Mouse (Mus musculus) C2C12 (cell line): ENCODE results near the gene Dok5. TPM values are rescaled to one million over a fixed set of nuclear protein-coding genes. Genes with fewer than 3 reads are reported as not detected.

ENCODE experiments used
- H3K27me3 ChIP-seq: one replicate; pipeline ENCODE4 v1.6.1; 2011; ENCODE audit not compliant: control insufficient read depth, insufficient read depth, insufficient read length
- H3K36me3 ChIP-seq: one replicate; pipeline ENCODE4 v1.6.1; 2011; ENCODE audit not compliant: control insufficient read depth, insufficient read depth
- H3K4me3 ChIP-seq: one replicate; pipeline ENCODE4 v1.5.1; 2011; ENCODE audit warnings: mild to moderate bottlenecking, control low read depth; ENCODE audit not compliant: poor library complexity, insufficient read depth, severe bottlenecking
- H3K79me2 ChIP-seq: one replicate; pipeline ENCODE4 v1.6.1; 2011; ENCODE audit not compliant: control insufficient read depth, insufficient read depth
- H3K79me3 ChIP-seq: one replicate; pipeline ENCODE4 v1.6.1; 2011; ENCODE audit warnings: low read depth, control low read depth
- H3ac ChIP-seq: one replicate; pipeline ENCODE3; 2011; ENCODE audit warnings: low read depth; ENCODE audit not compliant: control insufficient read depth, insufficient read length
- CEBPB ChIP-seq: IDR thresholded peaks from one replicate; pipeline ENCODE4 v1.6.1; 2011; ENCODE audit warnings: low read depth, mild to moderate bottlenecking, control low read depth, moderate library complexity
- CTCF ChIP-seq: IDR thresholded peaks from one replicate; pipeline ENCODE4 v1.5.1; 2011; ENCODE audit not compliant: control insufficient read depth, insufficient read depth, insufficient read length
- FOSL1 ChIP-seq: IDR thresholded peaks from one replicate; pipeline ENCODE4 v1.8.0; 2011; ENCODE audit warnings: mild to moderate bottlenecking, low read length; ENCODE audit not compliant: poor library complexity, insufficient read depth, severe bottlenecking
- MAX ChIP-seq: IDR thresholded peaks from one replicate; pipeline ENCODE4 v1.6.1; 2011; ENCODE audit warnings: mild to moderate bottlenecking, control low read depth
- MYOD1 ChIP-seq: IDR thresholded peaks from one replicate; pipeline ENCODE4 v1.6.1; 2011; ENCODE audit warnings: low read depth; ENCODE audit not compliant: control insufficient read depth, insufficient read length
- MYOG ChIP-seq: IDR thresholded peaks from one replicate; pipeline ENCODE4 v1.6.1; 2011; ENCODE audit not compliant: control insufficient read depth, insufficient read length; ENCODE audit errors: extremely low read depth
- USF1 ChIP-seq: IDR thresholded peaks from one replicate; pipeline ENCODE4 v1.6.1; 2011; ENCODE audit warnings: low read depth, mild to moderate bottlenecking, control low read depth, moderate library complexity
- polyA plus RNA-seq: library from polyadenylated mRNA; unstranded; fragments of >200 nt; fragmentation: generic; extraction: Trizol; gene quantifications from one replicate; pipeline ENCODE4 v1.2.1, GENCODE M21; 2012; ENCODE audit warnings: missing spikeins

The Dok5 gene
- polyA plus RNA-seq, 1 experiment: not detected

DNA sequence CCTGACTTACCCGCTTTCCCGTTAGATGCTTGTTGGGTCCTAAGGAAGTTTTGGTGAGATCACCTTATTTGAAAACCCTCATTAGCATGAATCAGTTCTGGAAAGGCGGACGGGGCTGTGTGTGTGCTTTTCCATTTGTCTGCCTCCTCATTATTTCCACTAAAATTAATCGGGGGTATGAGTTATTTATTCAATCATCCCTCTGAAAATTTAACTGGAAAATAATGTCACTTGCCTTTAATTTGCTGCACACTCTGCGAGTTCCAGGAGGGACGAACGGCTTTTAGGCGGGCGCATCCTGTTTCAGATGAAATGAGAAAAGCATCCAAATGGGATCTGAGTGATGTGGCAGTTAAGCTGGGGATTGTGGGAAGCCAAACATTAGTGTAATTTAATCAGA lies 113.9 kb downstream of the Dok5 start:
- no peak for TF ChIP-seq MAX
- no peak for TF ChIP-seq MYOD1
- TF ChIP-seq FOSL1: no peak
- no peak for TF ChIP-seq CTCF
- TF ChIP-seq USF1: no peak
- no peak for TF ChIP-seq CEBPB
- no peak for TF ChIP-seq MYOG
- Histone ChIP-seq H3K27me3 (no peaks in the 10 kb centered on the region), H3ac (no peak overlapping the region)

GRCm38 (mm10) chr2:170850058-170850457 lies 118.5 kb downstream of the Dok5 start:
- no peak for TF ChIP-seq MYOG
- no peak for TF ChIP-seq FOSL1
- TF ChIP-seq CEBPB: no peak
- no peak for TF ChIP-seq MYOD1
- TF ChIP-seq USF1: no peak
- no peak for TF ChIP-seq MAX
- no peak for TF ChIP-seq CTCF
- Histone ChIP-seq H3K36me3 (no peaks in the 10 kb centered on the region), H3K4me3 (no peak overlapping the region), H3K79me2 (no peaks in the 10 kb centered on the region), H3K27me3 (no peaks in the 10 kb centered on the region), H3K79me3 (no peaks in the 10 kb centered on the region), H3ac (no peak overlapping the region)

More for the DNA sequence above, 113.9 kb downstream of the Dok5 start:
- Histone ChIP-seq H3K79me2 (no peaks in the 10 kb centered on the region), H3K36me3 (no peaks in the 10 kb centered on the region), H3K79me3 (no peaks in the 10 kb centered on the region), H3K4me3 (no peak overlapping the region)

DNA sequence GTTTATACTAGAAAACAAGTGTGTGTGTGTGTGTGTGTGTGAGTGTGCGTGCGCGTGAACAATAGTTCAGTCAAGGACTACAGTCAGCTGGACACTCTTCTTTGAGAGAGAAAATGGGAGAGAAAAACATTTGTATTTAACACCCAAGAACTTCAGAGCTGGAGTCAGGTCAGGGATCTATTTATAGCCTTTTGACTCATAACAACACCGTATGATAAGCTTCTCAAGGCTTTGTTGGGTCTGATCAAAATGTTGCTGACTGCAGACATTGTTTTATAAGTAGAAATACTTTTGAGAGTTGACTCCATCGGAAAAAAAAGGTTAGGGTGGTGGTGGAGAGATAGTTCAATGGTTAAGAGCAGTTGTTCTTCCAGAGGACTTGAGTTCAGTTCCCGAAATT lies 120.7 kb downstream of the Dok5 start:
- H3K36me3 ChIP-seq: no peaks in the 10 kb centered on the region
- no peak overlapping the region for H3ac ChIP-seq
- H3K79me2 ChIP-seq: no peaks in the 10 kb centered on the region
- no peaks in the 10 kb centered on the region for H3K79me3 ChIP-seq
- H3K4me3 ChIP-seq: no peak overlapping the region
- no peaks in the 10 kb centered on the region for H3K27me3 ChIP-seq
- TF ChIP-seq MYOG: no peak
- TF ChIP-seq CEBPB: no peak
- TF ChIP-seq FOSL1: no peak

- no peaks in the 10 kb centered on the region for H3K79me3 ChIP-seq
- TF ChIP-seq USF1 (no peak), MAX (no peak), CTCF (no peak), MYOG (no peak), FOSL1 (no peak), CEBPB (no peak), MYOD1 (no peak)
- no peaks in the 10 kb centered on the region for H3K36me3 ChIP-seq
- no peaks in the 10 kb centered on the region for H3K79me2 ChIP-seq
- H3K4me3 ChIP-seq: no peak overlapping the region
- H3K27me3 ChIP-seq: no peaks in the 10 kb centered on the region
- no peak overlapping the region for H3ac ChIP-seq
Observed at GRCm38 (mm10) chr2:170855210-170855609, 123.6 kb downstream of the Dok5 start.

DNA sequence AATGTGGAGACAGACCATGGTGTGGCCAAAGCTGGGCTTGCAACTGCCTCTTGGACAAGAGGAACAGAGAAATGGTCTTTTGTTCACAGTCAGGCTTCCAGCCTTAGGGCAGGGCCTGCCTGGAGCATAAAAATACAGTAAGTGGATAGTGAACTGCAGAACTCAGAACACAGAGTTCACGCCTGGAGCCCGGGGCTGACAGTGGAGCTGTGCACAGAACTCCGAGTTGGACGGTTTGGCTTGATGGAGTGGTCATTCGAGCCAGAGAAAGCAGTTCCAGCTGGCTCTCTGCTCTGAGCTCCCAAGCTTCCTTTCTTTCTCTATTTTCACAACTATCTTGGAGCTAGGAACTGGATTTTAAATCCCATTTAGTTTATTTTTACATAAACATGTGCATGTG lies 124.5 kb downstream of the Dok5 start:
- TF ChIP-seq FOSL1: no peak
- TF ChIP-seq MYOD1: no peak
- TF ChIP-seq USF1: no peak
- TF ChIP-seq CEBPB: no peak
- no peak for TF ChIP-seq MYOG
- TF ChIP-seq CTCF: no peak
- no peak for TF ChIP-seq MAX
- H3ac ChIP-seq: no peak overlapping the region
- H3K36me3 ChIP-seq: no peaks in the 10 kb centered on the region
- H3K4me3 ChIP-seq: no peak overlapping the region
- no peaks in the 10 kb centered on the region for H3K79me2 ChIP-seq
- no peaks in the 10 kb centered on the region for H3K79me3 ChIP-seq
- no peaks in the 10 kb centered on the region for H3K27me3 ChIP-seq

- Histone ChIP-seq H3K79me2 (no peaks in the 10 kb centered on the region), H3ac (no peak overlapping the region), H3K4me3 (no peak overlapping the region), H3K79me3 (no peaks in the 10 kb centered on the region), H3K36me3 (no peaks in the 10 kb centered on the region), H3K27me3 (no peaks in the 10 kb centered on the region)
- TF ChIP-seq CTCF (no peak), CEBPB (no peak), MYOD1 (no peak), MAX (no peak), USF1 (no peak), MYOG (no peak), FOSL1 (no peak)
Observed at GRCm38 (mm10) chr2:170857507-170857906, 125.9 kb downstream of the Dok5 start.
